Mouse (Mus musculus) heart, embryonic 14.5 days (tissue): ENCODE measurements around the gene Mgat5. TPM values are rescaled to one million over a fixed set of nuclear protein-coding genes. Genes with fewer than 3 reads are reported as not detected.

Experiments
- ATAC-seq: fragments of 200-750 bp; cut with Nextera tagmentation; 2 replicates; pipeline ENCODE4 v1.8.0; 2017; ENCODE audit warnings: low read depth, moderate TSS enrichment; ENCODE audit not compliant: insufficient number of reproducible peaks, insufficient read depth, low FRiP score
- H3K27ac ChIP-seq, 2 experiments: fragments of 200-500 bp in 1 of 2; fragments of 300-500 bp in 1 of 2; sonication (generic) in 1 of 2; replicated peaks in 1 of 2; 2 replicates each; pipeline ENCODE4 v1.5.1; 2012 to 2014; ENCODE audit warnings: low read depth in 2 of 2, low read length in 2 of 2, control low read depth in 1 of 2, mild to moderate bottlenecking in 1 of 2, mixed read lengths in 1 of 2; ENCODE audit not compliant: control insufficient read depth in 1 of 2, insufficient read depth in 1 of 2
- H3K27me3 ChIP-seq: fragments of 300-500 bp; sonication (generic); 2 replicates; pipeline ENCODE4 v1.6.1; 2014; ENCODE audit warnings: mild to moderate bottlenecking, low read length, control low read depth; ENCODE audit not compliant: control insufficient read depth, insufficient read depth
- H3K36me3 ChIP-seq: fragments of 300-500 bp; sonication (generic); 2 replicates; pipeline ENCODE4 v1.6.1; 2014; ENCODE audit warnings: mild to moderate bottlenecking, control low read depth, low read length, mixed read lengths; ENCODE audit not compliant: control insufficient read depth, insufficient read depth
- H3K4me1 ChIP-seq, 2 experiments: fragments of 200-500 bp in 1 of 2; fragments of 300-500 bp in 1 of 2; sonication (generic) in 1 of 2; 2 replicates each; pipeline ENCODE4 v1.6.1; 2012 to 2014; ENCODE audit warnings: low read length in 2 of 2, control low read depth in 1 of 2, mixed read lengths in 1 of 2; ENCODE audit not compliant: control insufficient read depth in 2 of 2, insufficient read depth in 2 of 2
- H3K4me2 ChIP-seq: fragments of 300-500 bp; sonication (generic); 2 replicates; pipeline ENCODE4 v1.6.1; 2014; ENCODE audit warnings: mild to moderate bottlenecking, low read length
- H3K4me3 ChIP-seq, 2 experiments: fragments of 200-500 bp in 1 of 2; fragments of 300-500 bp in 1 of 2; sonication (generic) in 1 of 2; 2 replicates each; pipeline ENCODE4 v1.5.1; 2012 to 2014; ENCODE audit warnings: low read length in 2 of 2, mild to moderate bottlenecking in 2 of 2, control low read depth in 1 of 2, low read depth in 1 of 2, moderate library complexity in 1 of 2; ENCODE audit not compliant: control insufficient read depth in 1 of 2, insufficient read depth in 1 of 2
- H3K9ac ChIP-seq: fragments of 300-500 bp; sonication (generic); 2 replicates; pipeline ENCODE4 v1.6.1; 2014; ENCODE audit warnings: mild to moderate bottlenecking, low read length
- H3K9me3 ChIP-seq: fragments of 300-500 bp; sonication (generic); 2 replicates; pipeline ENCODE4 v1.6.1; 2016; ENCODE audit warnings: low read length, control low read depth; ENCODE audit not compliant: control insufficient read depth
- WGBS: fragments of 180-500 bp; shearing (Covaris S2); extraction: QIAGEN DNeasy Blood & Tissue Kit; methylation state at CpG from one replicate; pipeline ENCODE4 v1.1.7; 2014; 5-methylcytosine and 5-hydroxymethylcytosine counted together
- polyA plus RNA-seq: library from polyadenylated mRNA; unstranded; fragments of >200 nt; fragmentation: Nextera tagmentation; extraction: Ambion mirVana; gene quantifications from 2 replicates; pipeline ENCODE4 v1.2.1, GENCODE M21; 2014

The Mgat5 gene
- polyA plus RNA-seq, 1 experiment from 2014 or later: 6.0 TPM

- Histone ChIP-seq H3K4me1 (peaks cover 10 to 13% of the 10 kb centered on the region in 2 experiments; a peak in 3 of 4 replicates), H3K4me2 (no peak overlapping the region), H3K9ac (no peak overlapping the region), H3K4me3 (no peak overlapping the region), H3K36me3 (no peaks in the 10 kb centered on the region), H3K27me3 (no peaks in the 10 kb centered on the region), H3K27ac (no peak overlapping the region), H3K9me3 (no peaks in the 10 kb centered on the region)
- no peak for ATAC-seq
- WGBS: 34% methylated on average over 7 of the region's 7 CpGs
Observed at GRCm38 (mm10) chr1:127171361-127171760, 33.5 kb upstream of the Mgat5 start.

- peak overlapping the region; percentile 72 to 79 for H3K27ac ChIP-seq
- H3K36me3 ChIP-seq: no peaks in the 10 kb centered on the region
- H3K4me3 ChIP-seq: no peak overlapping the region
- H3K9ac ChIP-seq: 0 out of 2 replicates have a peak overlapping the region, but pooled peaks have one; percentile 17
- ATAC-seq: peak; percentile 66; the same call in 1 of the 2 replicates
- H3K27me3 ChIP-seq: no peaks in the 10 kb centered on the region
- peaks cover 10 to 13% of the 10 kb centered on the region in 2 experiments; a peak in 3 of 4 replicates for H3K4me1 ChIP-seq
- WGBS: 23% methylated on average over 3 of the region's 3 CpGs
- no peaks in the 10 kb centered on the region for H3K9me3 ChIP-seq
- H3K4me2 ChIP-seq: peak overlapping the region; percentile 24
Observed at GRCm38 (mm10) chr1:127173448-127173847, 31.4 kb upstream of the Mgat5 start.

- no peak for ATAC-seq
- H3K4me2 ChIP-seq: no peak overlapping the region
- H3K9ac ChIP-seq: no peak overlapping the region
- WGBS: 73% methylated on average over 6 of the region's 6 CpGs
- no peaks in the 10 kb centered on the region for H3K27me3 ChIP-seq
- H3K36me3 ChIP-seq: no peaks in the 10 kb centered on the region
- H3K27ac ChIP-seq: no peak overlapping the region
- H3K9me3 ChIP-seq: no peaks in the 10 kb centered on the region
- no peaks in the 10 kb centered on the region for H3K4me1 ChIP-seq
- no peak overlapping the region for H3K4me3 ChIP-seq
Observed at GRCm38 (mm10) chr1:127192396-127192795, 12.4 kb upstream of the Mgat5 start.

- no peak overlapping the region for H3K9ac ChIP-seq
- H3K36me3 ChIP-seq: no peaks in the 10 kb centered on the region
- H3K4me3 ChIP-seq: no peak overlapping the region
- no peaks in the 10 kb centered on the region for H3K4me1 ChIP-seq
- H3K4me2 ChIP-seq: no peak overlapping the region
- no peaks in the 10 kb centered on the region for H3K9me3 ChIP-seq
- H3K27me3 ChIP-seq: no peaks in the 10 kb centered on the region
- no peak for ATAC-seq
- no peak overlapping the region for H3K27ac ChIP-seq
- 50% methylated on average over 2 of the region's 2 CpGs for WGBS
Observed at GRCm38 (mm10) chr1:127199186-127199585, 5.6 kb upstream of the Mgat5 start.

GRCm38 (mm10) chr1:127202360-127202759 lies 2.5 kb upstream of the Mgat5 start:
- no peak overlapping the region for H3K9ac ChIP-seq
- H3K4me3 ChIP-seq: no peak overlapping the region
- WGBS: 54% methylated on average over 4 of the region's 4 CpGs
- no peaks in the 10 kb centered on the region for H3K36me3 ChIP-seq
- H3K4me2 ChIP-seq: no peak overlapping the region
- H3K9me3 ChIP-seq: no peaks in the 10 kb centered on the region
- no peak overlapping the region for H3K27ac ChIP-seq
- no peak for ATAC-seq
- H3K4me1 ChIP-seq: peaks cover 5 to 9% of the 10 kb centered on the region in 2 experiments; a peak in 2 of 4 replicates
- no peaks in the 10 kb centered on the region for H3K27me3 ChIP-seq

GRCm38 (mm10) chr1:127203231-127203764 lies 1.5 kb upstream of the Mgat5 start:
- no peaks in the 10 kb centered on the region for H3K36me3 ChIP-seq
- H3K9me3 ChIP-seq: no peaks in the 10 kb centered on the region
- no peak overlapping the region for H3K27ac ChIP-seq
- H3K4me3 ChIP-seq: no peak overlapping the region
- no peak overlapping the region for H3K9ac ChIP-seq
- no peak for ATAC-seq
- H3K4me2 ChIP-seq: no peak overlapping the region
- 54% methylated on average over 4 of the region's 4 CpGs for WGBS
- H3K27me3 ChIP-seq: no peaks in the 10 kb centered on the region
- peaks cover 5 to 11% of the 10 kb centered on the region in 2 experiments; a peak in 2 of 4 replicates for H3K4me1 ChIP-seq

- WGBS: under 1% methylated on average over 24 of the region's 24 CpGs
- H3K27ac ChIP-seq: peak overlapping the region; percentile 87 to 98
- H3K4me2 ChIP-seq: peak overlapping the region; percentile 89
- H3K9me3 ChIP-seq: no peaks in the 10 kb centered on the region
- peaks cover 5 to 11% of the 10 kb centered on the region in 2 experiments; a peak in 2 of 4 replicates for H3K4me1 ChIP-seq
- peak overlapping the region; percentile 84 for H3K9ac ChIP-seq
- ATAC-seq: no peak
- H3K27me3 ChIP-seq: no peaks in the 10 kb centered on the region
- no peaks in the 10 kb centered on the region for H3K36me3 ChIP-seq
- H3K4me3 ChIP-seq: peak overlapping the region; percentile 73 to 88
Observed at GRCm38 (mm10) chr1:127205501-127206019, 745 bp downstream of the Mgat5 start.
